8 mouse cellular contexts compared by ENCODE assay signal in genomic region chr15:79368313-79368811, GRCm38 (mm10). TPM values are rescaled to one million over a fixed set of nuclear protein-coding genes. Genes with fewer than 3 reads are reported as not detected.
DNase-seq lines count a peak whose midpoint lies in the region; ATAC-seq and TF ChIP-seq lines count a peak whose summit lies in the region.

No protein-coding gene starts in this region.

- no peak for TF ChIP-seq EP300 in liver, embryonic 14.5 days (IDR thresholded peaks at IDR 0.05; ENCODE audit: low read depth)

- peaks cover 62% of the 10 kb centered on the region for H3K36me3 ChIP-seq in hindbrain, postnatal 0 days (ENCODE audit: insufficient read depth, low read length)
- no peaks in the 10 kb centered on the region for H3K36me3 ChIP-seq in liver, embryonic 14.5 days (replicated peaks; ENCODE audit: control insufficient read depth, insufficient read depth, low read depth)
- peaks cover 77% of the 10 kb centered on the region for H3K36me3 ChIP-seq in forebrain, embryonic 12.5 days (replicated peaks)

- DNase-seq in adrenal gland, adult (ENCODE audit: inconsistent age in 2 of 2, low spot score in 1 of 2): peak; percentile 56 to 82
- DNase-seq in hindbrain, postnatal 0 days (ENCODE audit: low spot score): no peak
- no peak for DNase-seq in liver, embryonic 14.5 days (ENCODE audit: low read depth in 3 of 3, low spot score in 3 of 3)
- DNase-seq in yolk sac, embryonic 10.5 days (ENCODE audit: low spot score): peak; percentile 75
- no peak for DNase-seq in frontal cortex, postnatal 14 days (ENCODE audit: low spot score in 2 of 2)

- 61% methylated on average over 14 of the region's 14 CpGs for WGBS in hindbrain, postnatal 0 days
- 65% methylated on average over 14 of the region's 14 CpGs for WGBS in liver, embryonic 14.5 days (ENCODE audit: insufficient replicate concordance)
- WGBS in forebrain, embryonic 12.5 days: 69% methylated on average over 14 of the region's 14 CpGs

- TF ChIP-seq POLR2A in embryonic fibroblast, embryonic 13.5 days (IDR thresholded peaks at IDR 0.05; ENCODE audit: low read depth, low read length): no peak

- H3K4me2 ChIP-seq in hindbrain, postnatal 0 days (ENCODE audit: low read depth, low read length): no peak overlapping the region
- no peak overlapping the region for H3K4me2 ChIP-seq in liver, embryonic 14.5 days (ENCODE audit: low read depth)
- no peak overlapping the region for H3K4me2 ChIP-seq in forebrain, embryonic 12.5 days

- TF ChIP-seq CTCF in embryonic fibroblast, embryonic 13.5 days (IDR thresholded peaks at IDR 0.05; ENCODE audit: borderline replicate concordance, insufficient read depth, low read length): no peak
- TF ChIP-seq CTCF in hindbrain, postnatal 0 days (IDR thresholded peaks at IDR 0.05; ENCODE audit: low read depth): no peak
- no peak for TF ChIP-seq CTCF in liver, embryonic 14.5 days (IDR thresholded peaks at IDR 0.05; ENCODE audit: low read depth)

- no peak overlapping the region for H3K9ac ChIP-seq in hindbrain, postnatal 0 days (replicated peaks; ENCODE audit: low read length)
- no peak overlapping the region for H3K9ac ChIP-seq in liver, embryonic 14.5 days (replicated peaks)
- H3K9ac ChIP-seq in forebrain, embryonic 12.5 days: no peak overlapping the region

- H3K27me3 ChIP-seq in hindbrain, postnatal 0 days (ENCODE audit: insufficient read depth, low read length): no peaks in the 10 kb centered on the region
- no peaks in the 10 kb centered on the region for H3K27me3 ChIP-seq in liver, embryonic 14.5 days (ENCODE audit: control insufficient read depth, insufficient read depth, low read length)
- H3K27me3 ChIP-seq in forebrain, embryonic 12.5 days: no peaks in the 10 kb centered on the region

- peak; percentile 38 for ATAC-seq in hindbrain, postnatal 0 days
- ATAC-seq in liver, embryonic 14.5 days (ENCODE audit: insufficient read depth): peak; percentile 62
- ATAC-seq in forebrain, embryonic 12.5 days (ENCODE audit: low FRiP score): no peak
- ATAC-seq in megakaryocyte-erythroid progenitor cell, adult 5-6 weeks (replicated peaks; ENCODE audit: low FRiP score, low TSS enrichment, poor library complexity, severe bottlenecking): no peak

- H3K9me3 ChIP-seq in hindbrain, postnatal 0 days (ENCODE audit: low read length): no peaks in the 10 kb centered on the region
- no peaks in the 10 kb centered on the region for H3K9me3 ChIP-seq in liver, embryonic 14.5 days (ENCODE audit: control insufficient read depth, low read length)
- no peaks in the 10 kb centered on the region for H3K9me3 ChIP-seq in forebrain, embryonic 12.5 days

- peak overlapping the region; percentile 53; the same call in 1 of the 2 replicates for H3K27ac ChIP-seq in embryonic fibroblast, embryonic 13.5 days (ENCODE audit: insufficient read depth, low read length)
- H3K27ac ChIP-seq in hindbrain, postnatal 0 days: peak overlapping the region; percentile 18; the same call in 1 of the 2 replicates
- no peak overlapping the region for H3K27ac ChIP-seq in liver, embryonic 14.5 days
- no peak overlapping the region for H3K27ac ChIP-seq in forebrain, embryonic 12.5 days

- peaks cover 6% of the 10 kb centered on the region; the same call in 1 of the 2 replicates for H3K4me1 ChIP-seq in embryonic fibroblast, embryonic 13.5 days (ENCODE audit: control insufficient read depth, insufficient read depth, low read length)
- no peaks in the 10 kb centered on the region for H3K4me1 ChIP-seq in hindbrain, postnatal 0 days (ENCODE audit: insufficient read depth, low read length)
- H3K4me1 ChIP-seq in liver, embryonic 14.5 days (replicated peaks; ENCODE audit: control insufficient read depth in 2 of 2, insufficient read depth in 2 of 2, low read length in 1 of 2): no peaks in the 10 kb centered on the region; a peak in 1 of 4 replicates
- no peaks in the 10 kb centered on the region for H3K4me1 ChIP-seq in forebrain, embryonic 12.5 days

- no peak overlapping the region for H3K4me3 ChIP-seq in embryonic fibroblast, embryonic 13.5 days (ENCODE audit: insufficient read depth, low read length)
- no peak overlapping the region for H3K4me3 ChIP-seq in hindbrain, postnatal 0 days (ENCODE audit: low read length)
- no peak overlapping the region for H3K4me3 ChIP-seq in liver, embryonic 14.5 days (ENCODE audit: insufficient read depth in 1 of 2, low read depth in 2 of 2, low read length in 2 of 2)
- H3K4me3 ChIP-seq in forebrain, embryonic 12.5 days (replicated peaks): no peak overlapping the region

RNA-seq across cellular contexts. Expression of gene Maff, which starts 21.9 kb away (rescaled TPM):
- 11.7 and 13.8 TPM in 2 replicates for polyA plus RNA-seq in embryonic fibroblast, embryonic 13.5 days (2011; ENCODE audit: insufficient read length, low read depth, missing spikeins)
- 4.0 and 5.4 TPM in 2 replicates for total RNA-seq in hindbrain, postnatal 0 days (2014; rRNA removed)
- 1.7 and 2.0 TPM in 2 replicates for polyA plus RNA-seq in hindbrain, postnatal 0 days (2015; fragmentation: Nextera tagmentation; extraction: Ambion mirVana)
- polyA plus RNA-seq in liver, embryonic 14.5 days (2012; rRNA removed): 1.8 TPM in 2 replicates
- polyA plus RNA-seq in liver, embryonic 14.5 days (2014; fragmentation: Nextera tagmentation; extraction: Ambion mirVana): 0.80 and 1.1 TPM in 2 replicates
- 1.2 and 2.0 TPM in 2 replicates for polyA plus RNA-seq in forebrain, embryonic 12.5 days (2016; fragmentation: Nextera tagmentation; extraction: Ambion mirVana)
- total RNA-seq in megakaryocyte-erythroid progenitor cell, adult 5-6 weeks (2014; fragmentation: Nextera tagmentation): 2.7 TPM in 1 of 2 replicates, not detected in the other
- total RNA-seq in megakaryocyte-erythroid progenitor cell, adult 5-6 weeks (2017): 6.7 and 8.8 TPM in 2 replicates

RNA-seq across cellular contexts. Expression of gene Tmem184b, which starts 35.0 kb away (rescaled TPM):
- 82.2 and 98.9 TPM in 2 replicates for polyA plus RNA-seq in embryonic fibroblast, embryonic 13.5 days (2011; ENCODE audit: insufficient read length, low read depth, missing spikeins)
- total RNA-seq in hindbrain, postnatal 0 days (2014; rRNA removed): 72.4 and 113 TPM in 2 replicates
- polyA plus RNA-seq in hindbrain, postnatal 0 days (2015; fragmentation: Nextera tagmentation; extraction: Ambion mirVana): 26.6 and 31.6 TPM in 2 replicates
- polyA plus RNA-seq in liver, embryonic 14.5 days (2012; rRNA removed): 7.2 and 10.3 TPM in 2 replicates
- 5.7 and 8.6 TPM in 2 replicates for polyA plus RNA-seq in liver, embryonic 14.5 days (2014; fragmentation: Nextera tagmentation; extraction: Ambion mirVana)
- polyA plus RNA-seq in forebrain, embryonic 12.5 days (2016; fragmentation: Nextera tagmentation; extraction: Ambion mirVana): 41.3 and 43.6 TPM in 2 replicates
- total RNA-seq in megakaryocyte-erythroid progenitor cell, adult 5-6 weeks (2014; fragmentation: Nextera tagmentation): 8.3 and 9.2 TPM in 2 replicates
- total RNA-seq in megakaryocyte-erythroid progenitor cell, adult 5-6 weeks (2017): 1.8 and 5.0 TPM in 2 replicates

RNA-seq across cellular contexts. Expression of gene Pla2g6, which starts 40.2 kb away (rescaled TPM):
- 7.4 and 11.3 TPM in 2 replicates for polyA plus RNA-seq in embryonic fibroblast, embryonic 13.5 days (2011; ENCODE audit: insufficient read length, low read depth, missing spikeins)
- total RNA-seq in hindbrain, postnatal 0 days (2014; rRNA removed): 24.3 and 28.8 TPM in 2 replicates
- polyA plus RNA-seq in hindbrain, postnatal 0 days (2015; fragmentation: Nextera tagmentation; extraction: Ambion mirVana): 15.2 and 15.7 TPM in 2 replicates
- polyA plus RNA-seq in liver, embryonic 14.5 days (2012; rRNA removed): 10.5 and 11.8 TPM in 2 replicates
- 7.9 and 9.9 TPM in 2 replicates for polyA plus RNA-seq in liver, embryonic 14.5 days (2014; fragmentation: Nextera tagmentation; extraction: Ambion mirVana)
- polyA plus RNA-seq in forebrain, embryonic 12.5 days (2016; fragmentation: Nextera tagmentation; extraction: Ambion mirVana): 30.1 and 30.8 TPM in 2 replicates
- total RNA-seq in megakaryocyte-erythroid progenitor cell, adult 5-6 weeks (2014; fragmentation: Nextera tagmentation): 26.7 and 34.4 TPM in 2 replicates
- total RNA-seq in megakaryocyte-erythroid progenitor cell, adult 5-6 weeks (2017): 8.0 and 12.4 TPM in 2 replicates

Comparison
In these comparisons a context has a peak if more than half of its experiments do, and no peak if none do; other contexts are left out.
1. DNase-seq: peak in adrenal gland, adult (2 of 2) and yolk sac, embryonic 10.5 days (single experiment); none in hindbrain, postnatal 0 days (single experiment), liver, embryonic 14.5 days (0 of 3) and frontal cortex, postnatal 14 days (0 of 2).
2. H3K27ac ChIP-seq: peak in embryonic fibroblast, embryonic 13.5 days (single experiment) and hindbrain, postnatal 0 days (single experiment); none in liver, embryonic 14.5 days (single experiment) and forebrain, embryonic 12.5 days (single experiment).
3. ATAC-seq: peak in hindbrain, postnatal 0 days (single experiment) and liver, embryonic 14.5 days (single experiment); none in forebrain, embryonic 12.5 days (single experiment) and megakaryocyte-erythroid progenitor cell, adult 5-6 weeks (single experiment).